Mouse (Mus musculus): ENCODE results near the gene Rgs5.

Gene Rgs5

DNA sequence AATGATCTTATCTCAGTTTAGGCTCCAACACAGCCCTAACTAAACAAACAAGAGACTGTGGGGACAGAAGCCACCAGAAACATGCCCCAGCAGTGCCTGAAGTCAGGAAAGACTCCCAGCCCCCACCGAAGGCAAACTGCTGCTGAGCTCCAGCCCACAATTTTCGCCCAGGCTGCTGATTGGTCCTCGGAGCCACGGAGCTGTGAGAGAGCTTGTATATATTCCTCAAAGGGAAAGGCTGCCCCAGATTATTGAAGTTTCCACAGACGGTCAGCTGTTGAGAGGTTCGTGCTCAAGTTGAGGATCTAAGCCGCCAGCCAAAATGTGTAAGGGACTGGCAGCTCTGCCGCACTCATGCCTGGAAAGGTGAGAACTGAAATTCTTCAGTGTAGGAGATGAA is at the start of gene Rgs5:
Rgs5 (plus strand) TSS at position 246 of the 400 bp plus-strand sequence.
- DNase-seq (ENCODE audit: low read depth, low spot score), result no peak

DNA sequence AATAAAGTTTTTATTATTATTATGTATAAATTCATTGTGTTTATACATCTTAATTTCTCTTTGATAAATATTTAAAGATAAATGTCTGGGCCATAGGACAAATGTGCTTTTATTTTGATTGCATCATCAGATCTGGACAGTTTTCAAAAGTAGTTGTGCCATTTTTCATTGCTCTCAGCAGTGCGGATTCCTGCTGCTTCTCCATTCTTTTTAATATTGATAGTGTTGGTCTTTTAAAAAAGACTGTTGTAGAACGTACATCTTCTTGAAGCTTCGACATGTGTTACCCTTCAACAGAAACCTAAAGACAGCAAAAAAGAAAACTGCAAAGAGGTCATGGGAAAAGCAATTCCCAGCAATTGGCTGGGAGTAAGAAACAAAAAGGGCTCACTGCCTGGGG is 49.1 kb upstream of the Rgs5 start:
- DNase-seq (ENCODE audit: low read depth, low spot score), result no peak

DNA sequence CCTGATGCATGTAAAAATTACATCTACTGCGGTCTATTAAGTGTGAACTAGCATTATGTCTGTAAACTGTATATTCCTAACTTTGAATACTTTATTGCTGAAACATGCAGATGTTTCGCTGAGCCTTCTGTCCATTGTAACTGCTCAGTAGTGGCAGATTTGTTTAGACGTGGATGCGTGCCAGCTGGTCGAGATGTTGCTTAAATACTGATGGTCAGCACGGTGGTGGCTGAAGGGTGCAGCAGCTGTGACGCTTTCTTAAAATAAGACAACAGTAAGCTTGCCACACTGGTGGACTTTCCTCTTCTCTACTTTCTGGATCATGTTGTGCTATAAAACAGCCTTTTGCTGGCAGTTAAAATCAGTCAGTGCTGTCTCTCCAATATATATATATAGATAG is 25.6 kb upstream of the Rgs5 start:
- DNase-seq (ENCODE audit: low read depth, low spot score), result no peak

DNA sequence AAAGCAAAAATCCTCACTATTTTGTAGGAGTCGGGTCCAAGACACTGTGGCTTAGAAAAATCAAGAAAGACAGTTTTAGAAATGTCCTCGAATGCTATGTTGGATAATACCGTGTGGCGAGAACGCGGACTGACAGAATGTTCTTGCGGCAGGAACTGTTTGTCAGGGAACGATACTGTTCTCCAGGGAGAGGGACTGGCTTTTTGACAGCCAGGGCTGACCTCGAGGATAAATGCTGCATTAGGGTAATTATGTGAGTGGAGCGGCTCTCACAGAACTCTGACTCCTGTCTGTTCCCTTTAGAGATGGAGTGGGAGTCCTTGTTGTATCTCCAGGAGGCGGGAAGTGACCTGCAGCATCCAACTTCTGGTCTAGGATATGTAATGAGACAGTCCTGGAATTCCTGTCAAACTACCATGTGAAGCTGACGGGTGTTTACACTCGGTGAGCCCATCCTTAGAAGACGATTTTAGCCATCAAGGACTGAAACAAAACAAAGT is 18.0 kb upstream of the Rgs5 start:
- DNase-seq (ENCODE audit: low read depth, low spot score), result no peak

DNA sequence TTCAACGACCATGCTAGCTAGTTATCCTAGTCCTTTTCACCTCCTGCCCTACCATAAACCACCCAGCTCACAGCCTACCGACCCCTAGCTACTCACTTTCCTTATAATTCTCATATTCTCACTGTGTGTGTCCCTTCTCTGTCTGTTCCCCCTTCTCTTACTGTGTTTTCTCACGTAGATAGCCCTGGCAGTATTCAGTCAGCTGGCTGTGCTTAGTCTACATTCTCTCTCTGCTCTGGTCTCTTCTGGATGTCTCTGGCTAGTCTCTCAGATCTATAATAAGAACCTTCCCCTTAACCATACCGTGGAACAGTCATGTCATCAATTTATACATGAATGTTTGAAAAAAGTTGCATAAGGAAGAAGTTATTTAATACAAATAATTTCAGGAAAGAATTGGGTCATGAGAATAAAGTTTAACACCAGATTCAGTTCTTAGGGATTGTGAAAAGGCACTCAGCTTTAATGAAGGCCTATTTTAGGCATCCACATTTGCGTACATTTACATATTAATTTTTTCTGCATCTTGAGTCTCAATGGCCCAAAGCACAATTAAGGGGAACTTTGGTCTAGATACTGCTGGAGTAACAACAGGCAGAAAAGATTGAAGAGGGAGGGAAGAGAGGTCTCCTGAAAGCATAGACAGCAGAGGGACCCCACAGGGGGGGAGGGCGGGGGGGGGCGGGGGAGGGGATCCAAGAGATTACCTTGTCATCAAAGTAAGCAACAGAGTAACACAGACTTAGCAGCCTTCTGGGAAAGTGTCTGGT is 10.2 kb upstream of the Rgs5 start:
- no peak for DNase-seq (ENCODE audit: low read depth, low spot score)

DNA sequence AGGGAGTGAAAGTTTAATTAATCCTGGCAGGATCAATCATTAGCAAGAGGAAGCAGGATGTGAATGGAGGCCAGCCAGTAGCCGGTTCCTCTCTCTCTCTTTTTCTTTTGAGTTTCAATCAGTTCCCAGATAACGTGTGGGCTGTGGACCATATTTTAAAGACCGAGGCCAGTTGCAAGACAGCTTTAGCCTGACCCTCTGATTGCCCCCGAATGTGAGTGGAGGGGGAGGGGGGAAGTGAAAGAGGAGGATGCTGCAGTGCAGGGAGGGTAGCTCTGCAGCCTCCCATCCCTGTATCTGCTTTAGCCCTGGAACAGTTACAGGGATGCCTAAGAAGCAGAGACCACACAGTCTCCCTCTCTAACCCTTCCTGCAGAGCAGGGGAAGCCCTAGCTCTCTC is 4.2 kb downstream of the Rgs5 start:
- DNase-seq (ENCODE audit: low read depth, low spot score), result no peak

DNA sequence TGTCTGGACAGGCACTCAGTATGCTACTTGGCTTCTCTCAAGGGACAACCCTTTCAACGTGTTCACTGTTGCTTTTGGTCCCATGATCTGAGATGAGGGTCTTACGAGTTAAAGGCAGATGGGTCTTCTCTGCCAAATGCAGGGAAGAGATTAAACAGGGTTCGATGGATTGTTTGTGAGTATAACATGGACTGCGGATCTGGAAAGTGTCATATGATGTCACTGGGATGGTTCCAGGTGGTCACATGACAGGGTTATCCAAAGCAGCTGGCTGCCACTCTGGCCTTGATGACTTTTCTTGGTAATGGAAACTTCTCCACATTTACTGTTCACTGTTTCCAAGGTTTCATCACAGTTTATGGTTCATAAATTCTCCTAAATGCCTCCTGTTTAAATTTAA is 12.0 kb downstream of the Rgs5 start:
- DNase-seq (ENCODE audit: low read depth, low spot score), result no peak

DNA sequence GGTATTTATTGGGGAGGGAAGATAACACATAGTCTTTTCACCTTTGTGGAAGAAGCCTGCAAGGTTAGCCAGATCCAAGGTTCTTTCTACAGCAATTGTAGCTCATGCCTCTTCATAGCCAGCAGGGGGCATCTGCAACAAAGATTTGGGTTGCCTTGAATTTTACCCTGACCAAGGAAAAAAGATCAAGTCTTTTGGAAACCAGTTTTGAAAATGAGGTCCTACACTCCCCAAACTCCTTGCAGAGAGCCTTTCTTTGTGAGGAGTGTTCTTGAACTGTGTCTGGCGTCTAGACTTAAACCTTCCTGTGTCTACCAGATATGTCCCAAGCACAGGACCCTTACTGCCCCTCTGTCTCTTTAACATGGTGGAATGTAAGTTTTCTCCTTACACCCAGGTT is 15.4 kb downstream of the Rgs5 start:
- peak; percentile 87 for DNase-seq (ENCODE audit: low read depth, low spot score)

DNA sequence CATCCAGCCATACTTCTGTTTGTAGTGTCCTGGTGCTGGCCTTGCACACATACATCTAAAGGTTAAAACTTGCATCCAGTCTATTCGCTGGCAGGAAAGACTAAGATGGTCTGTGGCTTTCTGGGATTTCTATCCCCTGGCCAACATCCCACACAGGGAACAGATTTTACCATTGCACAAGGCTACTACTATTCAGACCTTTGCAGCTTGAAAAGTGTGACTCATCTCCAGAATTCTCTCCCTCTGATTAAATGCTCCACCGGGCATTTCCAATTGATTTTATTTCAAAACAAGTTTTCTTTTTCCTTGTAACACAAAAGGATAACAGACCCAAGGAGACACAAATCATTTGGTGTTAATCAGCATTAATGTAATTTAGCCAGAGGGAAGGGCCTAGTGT is 16.5 kb downstream of the Rgs5 start:
- DNase-seq (ENCODE audit: low read depth, low spot score), result peak; percentile 84

DNA sequence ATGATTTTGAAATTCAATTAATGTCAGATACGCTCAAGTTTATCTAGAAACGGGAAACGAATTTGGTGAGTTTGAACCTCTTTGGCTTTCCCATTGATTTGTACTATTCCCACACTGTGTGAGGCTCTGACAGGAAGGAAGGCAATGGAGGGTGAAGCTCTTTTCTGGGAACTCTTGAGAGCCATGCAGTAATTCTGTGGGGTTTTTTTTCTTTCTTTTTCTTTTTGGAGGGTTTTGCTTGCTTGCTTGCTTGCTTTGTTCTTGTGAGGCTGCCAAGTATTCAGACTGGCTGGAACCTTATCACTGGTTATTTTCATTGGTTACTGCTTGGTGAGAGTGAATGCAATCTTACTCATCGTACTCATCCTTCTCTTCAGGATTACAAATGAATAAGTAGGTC is 17.0 kb downstream of the Rgs5 start:
- DNase-seq (ENCODE audit: low read depth, low spot score), result peak; percentile 53

DNA sequence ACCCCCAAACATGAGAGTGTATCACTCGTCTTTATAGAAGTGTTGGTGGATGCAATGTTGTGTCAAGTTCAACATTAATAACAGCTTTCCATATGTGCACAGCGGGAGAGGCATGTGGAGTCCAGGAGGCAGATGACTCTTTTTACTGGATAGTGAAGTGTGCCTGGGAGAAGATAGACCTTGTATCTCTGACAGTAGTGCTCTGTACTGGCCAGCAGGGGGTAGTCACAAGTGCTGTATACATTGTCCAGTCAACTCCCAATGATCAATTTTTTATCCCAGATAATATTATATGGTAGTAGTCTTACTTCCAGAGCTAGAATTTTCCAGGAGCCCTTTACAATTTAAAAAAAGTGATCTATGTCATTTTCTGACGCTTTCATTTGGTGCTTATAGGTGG is 18.8 kb downstream of the Rgs5 start:
- peak; percentile 47 for DNase-seq (ENCODE audit: low read depth, low spot score)

DNA sequence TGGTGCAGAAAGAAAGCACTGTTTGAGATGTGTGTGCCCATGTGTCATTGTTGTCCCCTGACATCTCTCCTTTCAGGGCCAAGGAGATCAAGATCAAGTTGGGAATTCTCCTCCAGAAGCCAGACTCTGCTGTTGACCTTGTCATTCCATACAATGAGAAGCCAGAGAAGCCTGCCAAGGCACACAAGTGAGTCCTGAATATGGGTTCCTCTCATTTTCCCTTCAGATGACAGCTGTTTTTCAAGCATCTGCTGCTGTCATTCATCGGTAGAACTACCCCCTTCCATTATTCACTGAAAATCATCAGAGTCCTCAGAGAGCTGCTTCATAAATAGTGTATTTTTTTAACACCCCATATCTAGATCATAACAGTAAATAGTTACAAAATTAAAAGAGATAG is 21.4 kb downstream of the Rgs5 start:
- DNase-seq (ENCODE audit: low read depth, low spot score), result no peak

DNA sequence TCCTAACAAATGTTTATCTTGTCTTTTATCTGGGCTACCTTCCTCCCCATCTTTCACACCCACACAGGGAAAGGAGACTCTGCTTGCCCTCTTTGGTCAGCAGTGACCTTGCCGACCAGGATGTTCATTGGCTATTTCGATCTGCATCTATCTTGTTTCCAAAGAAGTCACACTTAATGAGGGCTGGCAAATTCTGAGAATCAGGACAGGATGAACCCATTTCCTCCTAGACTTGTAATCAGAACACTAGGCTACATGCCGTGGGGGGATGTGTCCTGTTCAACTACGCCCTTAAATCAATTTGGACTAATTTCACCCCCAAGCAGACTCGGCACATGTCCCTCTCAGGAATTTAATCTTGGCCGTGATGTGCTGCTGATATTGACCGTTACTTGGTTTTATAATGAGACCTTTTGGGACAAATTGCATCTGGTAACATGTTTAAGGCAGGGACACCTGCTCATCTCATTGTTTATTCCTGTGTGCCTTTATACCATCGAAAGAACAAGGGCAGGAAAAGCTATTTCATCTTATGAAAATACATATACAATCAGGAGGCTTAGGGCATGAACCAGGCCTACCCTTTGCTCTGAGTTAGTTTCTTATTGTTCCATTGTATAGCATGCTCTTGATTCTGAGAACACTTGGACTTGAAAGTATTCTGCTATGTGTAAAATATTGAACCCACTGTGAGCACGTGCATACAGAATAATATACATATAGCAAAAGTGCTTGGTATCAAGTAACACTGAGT is 25.3 kb downstream of the Rgs5 start:
- no peak for DNase-seq (ENCODE audit: low read depth, low spot score)

DNA sequence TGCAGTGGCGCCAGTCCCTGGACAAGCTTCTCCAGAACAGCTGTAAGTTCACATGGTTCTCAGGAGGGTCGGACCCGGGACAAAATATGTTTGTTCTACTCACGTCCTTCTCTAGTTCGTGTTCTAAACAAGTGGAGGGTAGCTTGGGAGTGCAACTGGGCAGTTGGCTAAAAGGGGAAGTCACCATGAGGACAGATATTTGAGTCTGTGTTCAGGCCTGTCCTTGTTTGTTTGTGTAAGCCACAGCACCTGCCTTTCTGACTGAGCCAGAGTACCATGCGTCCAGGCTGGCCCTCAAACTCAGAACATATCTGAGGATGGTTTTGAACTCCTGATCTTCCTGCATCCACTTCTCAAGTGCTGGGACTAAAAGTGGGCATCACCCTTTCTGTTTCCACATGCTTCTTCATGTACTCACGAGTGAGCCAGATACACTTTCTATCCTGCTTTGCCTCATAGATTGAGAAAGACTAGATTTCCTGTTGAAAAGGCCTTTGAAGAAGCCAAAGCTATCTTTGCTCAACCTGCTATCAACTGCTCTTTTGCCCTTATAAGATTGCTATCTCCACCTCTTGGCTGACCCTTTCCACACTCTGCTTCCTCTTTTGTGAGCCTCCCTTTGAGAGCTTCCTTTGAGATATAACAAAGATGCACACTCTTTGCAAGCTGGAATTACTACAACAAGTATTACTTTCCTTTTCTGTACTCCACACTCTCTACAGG is 27.6 kb downstream of the Rgs5 start:
- no peak for DNase-seq (ENCODE audit: low read depth, low spot score)

DNA sequence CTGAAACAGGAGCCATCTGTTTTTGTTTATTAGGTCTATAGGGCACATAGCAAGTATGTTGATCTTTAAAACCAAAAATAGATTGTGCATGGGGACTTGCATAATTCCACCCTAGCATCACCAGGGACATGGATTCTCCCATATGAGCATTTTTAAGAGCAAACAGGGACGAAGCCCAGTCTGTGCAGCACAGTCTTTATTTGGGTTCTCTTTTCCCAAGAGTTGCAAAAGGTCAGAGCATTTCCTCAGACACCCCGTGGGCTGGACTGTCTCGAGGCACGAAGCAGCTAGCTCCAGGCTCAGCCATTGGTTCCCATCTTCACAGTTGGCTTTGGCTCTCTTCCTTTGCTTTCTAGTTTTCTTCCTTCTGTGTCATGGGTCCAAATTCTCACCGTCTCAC is 30.0 kb downstream of the Rgs5 start:
- DNase-seq (ENCODE audit: low read depth, low spot score), result peak; percentile 20

DNA sequence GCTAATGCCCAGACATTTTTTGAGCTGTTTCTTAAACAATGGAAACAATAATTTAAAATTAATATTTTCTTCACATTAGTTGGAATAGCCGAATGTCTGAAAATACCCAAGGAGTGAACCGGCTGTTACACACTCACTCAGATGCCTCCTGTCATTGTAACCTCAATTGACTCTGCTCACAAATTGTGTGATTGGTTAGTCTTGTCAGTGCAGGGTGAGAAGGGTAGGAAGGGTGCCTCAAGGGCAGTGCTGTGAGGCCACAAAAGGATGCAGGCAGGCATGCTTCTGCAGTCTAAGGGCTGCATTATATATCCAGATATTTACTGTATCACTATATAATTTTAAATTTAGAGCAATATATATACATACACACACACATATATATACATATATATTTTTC is 37.7 kb downstream of the Rgs5 start:
- no peak for DNase-seq (ENCODE audit: low read depth, low spot score)

DNA sequence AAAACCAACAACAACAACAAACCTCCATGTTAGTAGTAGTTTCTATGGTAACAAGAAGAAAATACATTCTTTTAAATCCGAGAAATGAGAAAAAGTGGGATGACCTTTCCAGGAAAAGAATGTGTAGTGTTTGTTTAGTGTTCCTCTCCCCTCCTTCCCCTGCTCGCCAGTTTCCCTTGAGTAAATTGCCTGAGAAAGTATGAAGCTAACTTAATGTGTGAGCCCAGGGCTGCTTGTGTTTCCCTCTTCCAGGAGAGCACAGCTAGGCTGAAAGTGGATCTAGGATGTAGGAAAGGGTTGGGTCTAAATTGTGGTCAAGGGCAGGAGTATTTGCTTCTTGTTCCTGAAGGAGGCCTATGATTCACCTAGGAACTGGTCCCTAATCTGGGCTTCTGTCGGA is 38.2 kb downstream of the Rgs5 start:
- DNase-seq (ENCODE audit: low read depth, low spot score), result peak; percentile 32

DNA sequence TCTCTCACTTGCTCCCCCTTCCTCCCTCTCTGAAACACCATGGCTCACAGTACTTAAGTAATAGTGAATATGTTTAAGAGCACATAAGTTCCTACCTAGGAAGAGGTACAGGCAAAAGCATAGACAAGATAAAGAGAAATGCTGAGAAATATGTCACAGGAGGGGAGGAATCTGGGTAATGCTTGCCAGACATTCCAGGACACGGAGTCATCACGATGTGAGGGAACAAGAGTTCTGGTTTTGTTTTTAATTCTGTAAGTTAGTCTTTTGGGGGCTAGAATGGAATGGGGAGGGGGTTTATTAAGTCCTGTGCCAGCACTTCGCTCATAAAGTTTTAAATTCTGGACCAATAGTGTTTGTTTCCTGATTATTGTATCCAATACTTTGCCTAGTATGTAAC is 40.1 kb downstream of the Rgs5 start:
- peak; percentile 84 for DNase-seq (ENCODE audit: low read depth, low spot score)

DNA sequence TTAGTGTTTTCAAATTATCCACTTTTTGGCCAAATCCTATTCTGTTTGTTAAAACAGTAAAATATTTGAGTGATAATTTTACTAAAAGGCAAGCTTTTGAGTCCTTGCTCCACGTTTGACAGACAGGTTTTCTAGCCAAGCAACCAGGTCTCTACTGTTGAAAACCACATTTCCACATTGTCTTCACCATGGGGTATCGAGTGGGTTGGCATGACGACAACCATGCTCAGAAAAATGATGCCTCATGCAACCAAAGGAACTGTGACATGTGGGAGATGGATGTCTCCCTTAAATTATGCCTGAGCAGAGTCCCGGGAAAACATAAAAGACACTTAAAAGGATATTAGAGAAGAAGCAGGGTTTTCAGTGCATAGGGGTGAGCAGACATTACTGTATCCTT is 41.9 kb downstream of the Rgs5 start:
- peak; percentile 48 for DNase-seq (ENCODE audit: low read depth, low spot score)

DNA sequence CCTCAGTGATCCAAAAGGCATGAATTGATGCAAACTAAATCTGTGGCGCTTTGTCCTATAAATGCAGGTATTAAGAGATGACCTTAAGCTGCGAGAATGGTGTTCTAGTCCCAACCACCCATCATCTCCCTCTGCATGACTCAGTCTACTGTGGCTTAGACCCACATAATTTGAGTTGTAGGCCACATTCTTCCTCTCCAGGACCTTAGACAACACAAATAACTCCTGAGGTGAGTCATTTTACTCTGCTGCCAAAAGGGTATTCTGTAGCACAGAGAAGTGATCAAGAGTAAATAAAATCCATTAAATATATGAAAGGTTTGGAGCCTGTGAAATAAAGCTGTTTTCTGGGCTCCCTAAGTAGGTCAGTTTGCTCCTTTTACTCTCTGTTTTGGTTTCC is 43.9 kb downstream of the Rgs5 start:
- DNase-seq (ENCODE audit: low read depth, low spot score), result peak; percentile 92

DNA sequence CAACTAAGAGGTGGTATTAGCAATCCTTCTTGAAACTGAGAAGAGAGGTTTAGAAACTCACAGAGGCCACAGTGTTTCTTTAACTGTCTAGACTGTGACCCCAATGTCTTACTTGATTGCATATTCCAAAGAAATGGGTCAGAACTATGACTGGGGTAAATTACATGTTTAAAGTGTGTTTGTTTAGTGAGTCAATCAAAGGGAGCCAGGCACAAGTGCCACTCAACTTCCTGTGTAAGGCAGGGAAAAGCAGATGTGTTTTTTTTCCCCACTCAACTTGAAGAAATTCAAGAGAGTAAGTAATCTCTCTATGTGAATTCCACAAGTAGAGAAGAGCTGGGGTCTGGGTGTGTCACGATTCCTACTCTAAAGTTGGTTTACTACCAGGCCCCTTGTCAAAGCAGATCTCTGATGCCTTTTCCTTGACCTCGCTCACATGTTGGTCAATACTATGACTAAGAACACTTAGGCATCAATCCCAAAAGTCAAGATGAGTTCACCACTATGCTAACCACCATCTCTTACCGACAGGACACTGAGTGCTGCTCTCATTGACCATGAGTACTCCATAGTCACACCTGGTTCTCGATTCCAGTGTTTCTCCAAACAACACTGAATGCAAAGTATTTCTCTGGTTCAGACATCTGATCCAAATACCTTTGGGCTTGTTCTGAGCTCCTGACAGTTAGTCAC is 49.2 kb downstream of the Rgs5 start:
- peak; percentile 73 for DNase-seq (ENCODE audit: low read depth, low spot score)

DNA sequence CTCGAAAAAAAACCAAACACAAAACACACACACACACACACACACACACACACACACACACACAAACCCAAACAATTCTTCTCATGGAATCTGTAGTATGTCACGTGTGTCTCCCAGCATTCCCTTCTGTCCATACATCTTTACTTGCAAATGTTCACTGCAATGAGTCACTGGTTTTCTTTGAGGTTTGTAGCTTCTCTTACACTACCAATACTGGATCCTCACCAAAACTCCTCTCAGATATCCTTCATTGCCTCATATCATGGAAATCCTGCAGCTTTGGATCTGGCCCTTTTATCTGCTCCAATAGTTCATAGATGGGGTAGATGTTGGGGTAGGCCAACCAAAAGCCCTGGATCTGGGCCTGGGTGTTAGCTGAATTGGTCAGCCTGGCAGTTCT is 66.5 kb downstream of the Rgs5 start:
- DNase-seq (ENCODE audit: low read depth, low spot score), result peak; percentile 57

All from 3T3-L1 (cell line).